Mouse (Mus musculus) induced T-regulatory cell, adult 2 months (primary cell): ENCODE data around the gene Fam107b.

ENCODE experiments used
- DNase-seq: peaks from one replicate; pipeline ENCODE4 v3.0.0-alpha.2; 2012; ENCODE audit warnings: low read depth

Gene Fam107b

DNA sequence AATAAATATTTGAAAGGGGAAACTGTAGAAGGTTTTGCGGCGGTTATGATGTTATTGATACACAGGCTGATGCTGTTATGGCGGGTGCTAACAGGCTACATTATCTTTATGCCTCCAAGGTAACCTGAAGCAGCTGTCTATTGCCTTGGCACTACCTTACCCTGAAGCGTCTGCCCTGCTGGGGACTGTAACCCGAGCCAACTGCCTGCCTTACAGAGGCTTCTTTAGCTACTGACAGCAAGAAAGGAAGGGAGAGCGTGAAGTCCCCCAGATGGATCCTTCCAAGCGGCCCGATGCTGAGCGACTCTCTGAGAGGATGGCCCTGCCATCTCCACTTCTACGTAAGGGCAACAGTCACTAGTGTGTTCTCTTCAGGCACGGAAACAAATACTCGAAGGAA lies at the start of gene Fam107b:
Gene Fam107b, plus strand, starts transcription at position 303 of the 400 bp plus-strand sequence.
- DNase-seq = no peak

GRCm38 (mm10) chr2:3522558-3522957 lies 47.7 kb upstream of the Fam107b start:
- no peak for DNase-seq

GRCm38 (mm10) chr2:3526288-3526687 lies 44.0 kb upstream of the Fam107b start:
- DNase-seq = no peak

- DNase-seq = no peak
Measured at GRCm38 (mm10) chr2:3541307-3542079, 28.8 kb upstream of the Fam107b start.

DNA sequence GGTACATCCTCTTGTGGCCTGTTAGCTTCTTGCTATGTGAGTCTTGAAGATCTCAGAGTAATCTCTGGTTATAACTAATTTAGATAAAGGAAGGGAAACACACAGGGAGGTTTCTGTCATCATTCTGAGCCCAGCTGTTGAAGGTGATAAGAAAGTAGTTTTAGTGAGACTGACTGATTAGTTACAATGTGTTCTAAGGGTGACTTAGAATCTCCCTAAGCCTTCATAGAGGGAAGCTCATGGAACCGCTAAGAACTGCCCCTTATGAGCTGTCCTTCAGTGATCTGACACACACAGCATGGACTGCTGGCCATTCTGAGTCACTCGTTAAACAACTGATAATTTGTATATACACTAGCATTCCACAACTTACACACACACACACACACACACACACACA lies 24.2 kb upstream of the Fam107b start:
- DNase-seq = no peak

- DNase-seq = peak; percentile 83
Measured at GRCm38 (mm10) chr2:3546588-3546987, 23.7 kb upstream of the Fam107b start.

GRCm38 (mm10) chr2:3570606-3571005 lies 318 bp downstream of the Fam107b start:
- DNase-seq = no peak

DNA sequence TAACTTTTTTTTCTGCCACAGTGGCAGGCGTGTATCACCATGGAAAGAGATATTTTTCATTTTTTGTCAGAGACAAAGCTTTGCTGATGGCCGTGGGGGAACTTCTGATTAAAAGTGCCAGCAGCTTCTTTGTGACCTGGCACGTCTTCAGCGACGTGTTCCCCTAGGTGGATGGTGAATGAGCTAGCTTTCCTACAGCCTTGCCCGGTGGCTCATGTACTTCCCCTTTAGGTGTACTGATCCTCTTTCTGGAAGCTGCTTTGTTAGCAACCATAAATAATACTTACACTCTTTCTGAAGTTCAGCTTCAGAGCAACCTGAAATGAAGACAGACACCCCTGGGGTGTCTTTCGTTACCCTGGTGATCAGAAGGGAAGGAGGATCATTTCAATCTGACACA lies 3.6 kb downstream of the Fam107b start:
- DNase-seq = no peak

DNA sequence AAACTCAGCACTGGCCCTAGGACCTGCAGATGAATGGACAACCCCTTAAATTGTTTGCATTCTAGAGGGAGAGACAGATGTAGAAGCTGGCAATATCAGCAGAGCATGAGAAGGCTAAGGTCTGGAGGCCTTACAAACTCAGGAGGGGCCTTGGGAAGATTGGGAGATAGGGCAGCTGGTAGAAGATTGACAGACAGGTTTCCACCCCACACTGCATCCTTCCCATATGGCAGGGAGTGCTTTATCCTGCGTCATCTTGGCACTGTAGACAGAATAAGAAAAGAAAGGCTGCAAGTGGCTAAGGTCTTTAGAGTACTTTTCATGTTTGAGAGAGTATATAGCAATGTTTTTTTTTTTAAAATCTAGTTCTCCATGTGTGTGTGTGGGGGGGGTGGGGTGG lies 4.9 kb downstream of the Fam107b start:
- DNase-seq = no peak

GRCm38 (mm10) chr2:3576346-3576745 lies 6.1 kb downstream of the Fam107b start:
- DNase-seq = peak; percentile 20

DNA sequence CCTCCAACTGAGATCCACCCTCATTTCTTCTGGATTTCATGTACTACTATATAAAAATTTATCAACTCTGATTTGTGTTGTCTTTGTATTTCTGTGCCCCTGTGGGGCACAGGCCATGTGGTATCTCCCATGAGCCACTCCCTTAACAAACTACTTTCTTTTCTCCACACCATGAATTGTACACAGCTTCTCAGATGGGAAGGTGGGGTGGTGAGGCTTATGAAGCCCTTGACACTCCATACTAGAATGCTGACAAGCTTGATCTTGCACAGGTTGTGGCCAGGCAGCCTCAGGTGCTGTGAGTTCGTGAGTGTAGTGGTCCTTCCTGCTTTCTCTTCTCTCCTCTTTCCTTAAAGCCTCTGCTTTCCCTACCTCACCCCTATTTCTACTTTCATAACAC lies 6.9 kb downstream of the Fam107b start:
- peak; percentile 15 for DNase-seq

DNA sequence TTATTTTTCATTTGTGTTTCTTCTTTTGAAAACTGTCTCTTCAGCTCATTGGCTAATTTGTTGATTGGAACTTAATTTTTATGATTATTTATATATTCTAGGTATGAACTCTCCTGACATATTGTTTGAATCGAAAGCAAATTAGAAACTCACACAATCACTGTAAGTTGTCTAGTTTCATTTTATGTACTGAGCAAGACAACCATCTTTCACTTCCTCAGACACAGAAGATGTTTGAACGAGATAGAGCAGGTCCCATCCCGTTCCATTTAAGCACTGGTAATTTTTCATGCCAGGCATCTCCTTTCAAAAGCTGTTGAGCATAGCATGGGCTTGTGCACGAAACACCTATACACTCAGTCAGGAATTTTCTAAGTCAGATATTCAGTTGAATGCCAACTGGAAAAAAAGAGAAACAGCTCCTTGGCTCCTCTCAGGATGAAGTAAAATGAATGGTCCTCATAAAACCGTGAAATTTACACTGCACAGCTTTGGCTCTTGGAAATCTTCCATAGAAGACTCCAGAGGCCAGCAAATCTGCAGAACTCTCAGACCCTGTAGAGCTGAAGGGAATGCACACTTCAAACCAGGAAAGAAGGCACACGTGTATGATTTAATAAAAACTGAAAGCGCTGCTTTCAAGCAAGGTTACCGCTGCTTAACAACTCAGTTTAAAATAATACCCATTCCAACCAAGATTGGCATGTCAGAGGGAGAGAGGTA lies 8.1 kb downstream of the Fam107b start:
- peak; percentile 40 for DNase-seq

GRCm38 (mm10) chr2:3579316-3579902 lies 9.1 kb downstream of the Fam107b start:
- no peak for DNase-seq

GRCm38 (mm10) chr2:3582830-3583229 lies 12.5 kb downstream of the Fam107b start:
- no peak for DNase-seq

DNA sequence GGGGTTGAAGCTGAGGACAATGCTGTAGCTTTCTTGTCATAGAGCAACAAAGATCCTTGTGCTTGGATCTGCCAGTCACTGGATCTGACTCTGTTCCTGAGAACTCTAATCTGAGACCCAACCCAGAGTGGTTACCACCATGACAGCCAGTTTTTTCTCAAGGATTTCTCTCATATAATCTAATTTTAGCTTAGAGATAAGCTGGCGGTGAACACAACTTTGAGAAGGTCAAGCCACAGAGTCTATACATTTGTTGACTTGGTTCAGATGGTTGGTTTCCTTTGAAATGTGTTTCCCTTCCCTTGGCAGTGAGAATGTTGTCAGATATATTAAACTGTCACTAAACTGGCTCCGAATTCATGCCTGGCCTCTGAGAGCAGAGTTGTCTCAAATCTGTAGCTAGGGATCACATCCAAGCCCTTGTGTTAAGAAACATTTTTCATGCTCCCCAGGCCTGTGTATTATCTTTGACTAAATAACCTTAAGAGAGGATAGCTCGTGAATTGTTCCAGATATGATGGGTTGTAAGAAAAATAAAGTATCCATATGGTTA lies 15.0 kb downstream of the Fam107b start:
- DNase-seq = no peak

GRCm38 (mm10) chr2:3590086-3590915 lies 20.0 kb downstream of the Fam107b start:
- no peak for DNase-seq

GRCm38 (mm10) chr2:3590916-3591197 lies 20.6 kb downstream of the Fam107b start:
- no peak for DNase-seq

GRCm38 (mm10) chr2:3594663-3595318 lies 24.5 kb downstream of the Fam107b start:
- peak; percentile 18 for DNase-seq

GRCm38 (mm10) chr2:3600421-3600820 lies 30.1 kb downstream of the Fam107b start:
- no peak for DNase-seq

- no peak for DNase-seq
Measured at GRCm38 (mm10) chr2:3602599-3602998, 32.3 kb downstream of the Fam107b start.

DNA sequence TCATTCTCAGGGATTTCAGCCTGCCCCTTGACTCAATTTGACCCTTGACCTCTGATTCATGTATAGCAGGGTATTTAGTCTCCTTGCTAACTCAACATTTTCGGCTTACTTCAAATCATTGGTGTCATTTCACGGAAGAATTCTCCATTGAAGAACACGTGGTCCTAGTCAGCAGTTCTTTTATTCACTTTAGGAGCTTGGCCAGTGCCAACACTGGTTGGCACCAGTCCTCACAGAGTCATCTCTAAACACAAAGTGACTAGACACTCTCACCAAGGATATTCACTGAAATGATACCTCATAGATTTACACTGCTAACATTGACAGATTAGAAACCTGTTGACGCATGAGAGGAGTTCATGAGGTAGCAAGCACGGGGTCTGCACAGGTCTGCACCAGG lies 32.9 kb downstream of the Fam107b start:
- DNase-seq = no peak
